Mouse (Mus musculus) frontal cortex, adult (tissue): ENCODE results near the gene Pgghg.
"Not testable (repeated sequence)": the region's sequence is repeated elsewhere in the genome, so short reads cannot be mapped to it uniquely, and the experiment has no call there.

Experiments used
- ATAC-seq: cut with Nextera tagmentation; 2 replicates; pipeline ENCODE4 v1.9.2; 2017; ENCODE audit warnings: mild to moderate bottlenecking, moderate library complexity, mixed read lengths; ENCODE audit not compliant: low TSS enrichment

The Pgghg gene

GRCm38 (mm10) chr7:140955342-140955741, 14.2 kb downstream of the Pgghg start:
- ATAC-seq: no peak

- ATAC-seq: peak; percentile 92
Observed at GRCm38 (mm10) chr7:140955758-140956555, 14.8 kb downstream of the Pgghg start, which contains the start of the genes Gm45717 and Ifitm2. Gm45717 (minus strand) TSS chr7:140955937. Ifitm2 (minus strand) TSS chr7:140955987.

GRCm38 (mm10) chr7:140956556-140956869, 15.3 kb downstream of the Pgghg start:
- ATAC-seq: no peak

- ATAC-seq: no peak
Observed at GRCm38 (mm10) chr7:140959181-140959901, 18.1 kb downstream of the Pgghg start.

GRCm38 (mm10) chr7:140960026-140960425, 18.8 kb downstream of the Pgghg start:
- ATAC-seq: no peak

GRCm38 (mm10) chr7:140961416-140961815, 20.2 kb downstream of the Pgghg start:
- no peak for ATAC-seq

- ATAC-seq: no peak
Observed at GRCm38 (mm10) chr7:140962733-140963132, 21.5 kb downstream of the Pgghg start.

GRCm38 (mm10) chr7:140966921-140967320, 25.7 kb downstream of the Pgghg start, which contains the start of gene Ifitm1:
Ifitm1 (plus strand) TSS chr7:140967221.
- ATAC-seq: no peak

- ATAC-seq: no peak
Observed at GRCm38 (mm10) chr7:140967862-140968591, 26.8 kb downstream of the Pgghg start.

- not testable (repeated sequence) for ATAC-seq
Observed at GRCm38 (mm10) chr7:140968710-140969109, 27.5 kb downstream of the Pgghg start.

- ATAC-seq: no peak
Observed at GRCm38 (mm10) chr7:140970931-140971330, 29.7 kb downstream of the Pgghg start.

GRCm38 (mm10) chr7:140971479-140972171, 30.4 kb downstream of the Pgghg start:
- ATAC-seq: no peak

- peak; percentile 85 for ATAC-seq
Observed at GRCm38 (mm10) chr7:140973396-140974165, 32.4 kb downstream of the Pgghg start.

- ATAC-seq: no peak
Observed at GRCm38 (mm10) chr7:140974940-140975339, 33.7 kb downstream of the Pgghg start.

- ATAC-seq: no peak
Observed at GRCm38 (mm10) chr7:140975465-140975864, 34.3 kb downstream of the Pgghg start.

GRCm38 (mm10) chr7:140976720-140977119, 35.5 kb downstream of the Pgghg start:
- not testable (repeated sequence) for ATAC-seq

- no peak for ATAC-seq
Observed at GRCm38 (mm10) chr7:140981704-140982103, 40.5 kb downstream of the Pgghg start.

- ATAC-seq: no peak
Observed at GRCm38 (mm10) chr7:140982971-140983370, 41.8 kb downstream of the Pgghg start.

- ATAC-seq: peak; percentile 38; the same call in 1 of the 2 replicates
Observed at GRCm38 (mm10) chr7:140987182-140988138, 46.3 kb downstream of the Pgghg start.

- no peak; the same call in 1 of the 2 replicates for ATAC-seq
Observed at GRCm38 (mm10) chr7:140989022-140989421, 47.8 kb downstream of the Pgghg start.
